ENCODE assay signal across 8 mouse cellular contexts in the genomic region with DNA sequence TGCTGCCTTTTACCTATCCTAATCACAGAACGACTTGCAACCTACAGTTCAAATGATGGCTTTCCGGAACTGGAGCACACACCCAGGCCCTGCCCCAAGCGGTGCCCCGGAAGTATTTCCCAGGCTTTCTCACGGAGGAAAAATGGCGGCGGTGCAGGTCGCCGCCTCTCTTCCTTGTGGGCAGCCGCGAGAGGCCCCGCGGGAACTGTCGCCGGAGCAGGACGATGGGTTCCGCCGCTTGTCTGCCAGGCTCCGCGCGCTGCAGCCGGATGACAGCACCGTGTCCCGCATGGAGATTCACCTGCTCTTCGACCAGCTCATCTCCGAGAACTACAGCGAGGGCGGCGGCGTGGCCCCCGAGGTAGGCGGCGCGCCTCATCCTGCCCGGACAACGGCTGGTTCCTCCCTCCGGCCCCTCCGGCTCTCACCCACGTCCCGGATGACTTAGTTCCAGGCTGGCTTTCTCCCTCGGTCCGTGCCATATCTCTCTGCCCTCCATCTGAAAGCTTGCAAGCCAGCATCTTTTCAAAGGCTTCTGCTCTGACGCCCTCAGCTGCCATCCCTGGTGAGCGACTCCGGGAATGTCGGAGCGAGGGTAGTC. TPM values are rescaled to one million over a fixed set of nuclear protein-coding genes. Genes with fewer than 3 reads are reported as not detected.
DNase-seq lines count a peak whose midpoint lies in the region; ATAC-seq and TF ChIP-seq lines count a peak whose summit lies in the region.

Heatr6 (plus strand) TSS at position 116 of the 601 bp plus-strand sequence.

- no peaks in the 10 kb centered on the region for H3K27me3 ChIP-seq in CH12.LX (replicated peaks)
- H3K27me3 ChIP-seq in forebrain, embryonic 12.5 days = peaks cover 10% of the 10 kb centered on the region; the same call in 1 of the 2 replicates
- H3K27me3 ChIP-seq in heart, postnatal 0 days (ENCODE audit: control insufficient read depth, insufficient read depth, low read length) = peaks cover 23% of the 10 kb centered on the region
- H3K27me3 ChIP-seq in liver, embryonic 16.5 days (ENCODE audit: control insufficient read depth, insufficient read depth, low read depth, low read length) = no peaks in the 10 kb centered on the region
- peaks cover 22% of the 10 kb centered on the region for H3K27me3 ChIP-seq in neural tube, embryonic 13.5 days
- no peaks in the 10 kb centered on the region for H3K27me3 ChIP-seq in testis, adult 2 months (ENCODE audit: control insufficient read depth, insufficient read depth, low read length)

- H3K4me3 ChIP-seq in CH12.LX (replicated peaks in 1 of 3; ENCODE audit: low read depth in 2 of 3, low read length in 2 of 3, poor library complexity in 1 of 3) = peak within 1 kb of the TSS; percentile 79 to 94 (median 81)
- H3K4me3 ChIP-seq in forebrain, embryonic 12.5 days (replicated peaks) = peak within 1 kb of the TSS; percentile 85
- peak within 1 kb of the TSS; percentile 51 for H3K4me3 ChIP-seq in heart, postnatal 0 days (ENCODE audit: low read depth, low read length)
- H3K4me3 ChIP-seq in liver, embryonic 16.5 days (ENCODE audit: low read depth, low read length) = peak within 1 kb of the TSS; percentile 85
- H3K4me3 ChIP-seq in neural tube, embryonic 13.5 days = peak within 1 kb of the TSS; percentile 74
- H3K4me3 ChIP-seq in testis, adult 2 months (ENCODE audit: control insufficient read depth, low read depth, low read length) = peak within 1 kb of the TSS; percentile 97

- peak within 1 kb of the TSS; percentile 98 for H3K4me2 ChIP-seq in CH12.LX (ENCODE audit: insufficient read depth, low read depth, poor library complexity, severe bottlenecking)
- H3K4me2 ChIP-seq in forebrain, embryonic 12.5 days = peak within 1 kb of the TSS; percentile 62
- peak within 1 kb of the TSS; percentile 66 for H3K4me2 ChIP-seq in heart, postnatal 0 days (ENCODE audit: low read depth, low read length)
- H3K4me2 ChIP-seq in liver, embryonic 16.5 days (ENCODE audit: low read depth, low read length) = peak within 1 kb of the TSS; percentile 77
- peak within 1 kb of the TSS; percentile 79 for H3K4me2 ChIP-seq in neural tube, embryonic 13.5 days

- no peak for TF ChIP-seq EP300 in CH12.LX (IDR thresholded peaks at IDR 0.05; ENCODE audit: low read length)
- TF ChIP-seq EP300 in heart, postnatal 0 days (IDR thresholded peaks at IDR 0.05; ENCODE audit: low read depth) = no peak

- TF ChIP-seq POLR2A in CH12.LX (IDR thresholded peaks at IDR 0.05; ENCODE audit: low read depth, low read length) = peak; percentile 93
- TF ChIP-seq POLR2A in testis, adult 2 months (IDR thresholded peaks at IDR 0.05; ENCODE audit: control insufficient read depth, low read depth, low read length) = peak; percentile 69

- peak; percentile 97 for ATAC-seq in forebrain, embryonic 12.5 days (ENCODE audit: low FRiP score)
- ATAC-seq in heart, postnatal 0 days (ENCODE audit: insufficient read depth, low read depth) = peak; percentile 99
- peak; percentile 90 for ATAC-seq in liver, embryonic 16.5 days (ENCODE audit: low read depth)
- peak; percentile 96 for ATAC-seq in neural tube, embryonic 13.5 days (ENCODE audit: low read depth)

- dilution Hi-C loops in CH12.LX (cut with MboI; ENCODE audit: extremely low pct_ligation_motif_present, extremely low pct_unique_long_range_greater_than_20kb, low sequenced_read_pairs) = no loop called here

- peaks cover 23 to 36% of the 10 kb centered on the region in 2 experiments for H3K36me3 ChIP-seq in CH12.LX (replicated peaks in 1 of 2; ENCODE audit: control insufficient read depth in 1 of 2, insufficient read depth in 1 of 2, low read length in 1 of 2)
- H3K36me3 ChIP-seq in forebrain, embryonic 12.5 days (replicated peaks) = peaks cover 28% of the 10 kb centered on the region
- H3K36me3 ChIP-seq in heart, postnatal 0 days (replicated peaks; ENCODE audit: control insufficient read depth, insufficient read depth, low read length) = peaks cover 28% of the 10 kb centered on the region
- H3K36me3 ChIP-seq in liver, embryonic 16.5 days (ENCODE audit: control insufficient read depth, insufficient read depth) = peaks cover 9% of the 10 kb centered on the region
- H3K36me3 ChIP-seq in neural tube, embryonic 13.5 days = peaks cover 30% of the 10 kb centered on the region
- H3K36me3 ChIP-seq in testis, adult 2 months (ENCODE audit: control insufficient read depth, insufficient read depth, low read length) = no peaks in the 10 kb centered on the region

- peak within 1 kb of the TSS; percentile 79 for H3K27ac ChIP-seq in CH12.LX (ENCODE audit: insufficient read depth, low read depth)
- H3K27ac ChIP-seq in forebrain, embryonic 12.5 days = peak within 1 kb of the TSS; percentile 87
- H3K27ac ChIP-seq in heart, postnatal 0 days (ENCODE audit: low read depth) = peak within 1 kb of the TSS; percentile 46
- peak within 1 kb of the TSS; percentile 44 for H3K27ac ChIP-seq in liver, embryonic 16.5 days (ENCODE audit: low read length)
- H3K27ac ChIP-seq in neural tube, embryonic 13.5 days (replicated peaks) = peak within 1 kb of the TSS; percentile 92
- H3K27ac ChIP-seq in testis, adult 2 months (ENCODE audit: control insufficient read depth, insufficient read depth, low read depth, low read length) = peak within 1 kb of the TSS; percentile 96

- peak within 1 kb of the TSS; percentile 89 for H3K9ac ChIP-seq in CH12.LX (ENCODE audit: insufficient read depth, low read depth)
- peak within 1 kb of the TSS; percentile 81 for H3K9ac ChIP-seq in forebrain, embryonic 12.5 days
- peak within 1 kb of the TSS; percentile 37 for H3K9ac ChIP-seq in heart, postnatal 0 days (replicated peaks; ENCODE audit: low read depth, low read length)
- peak within 1 kb of the TSS; percentile 77 for H3K9ac ChIP-seq in liver, embryonic 16.5 days (ENCODE audit: low read depth, low read length)
- peak within 1 kb of the TSS; percentile 93 for H3K9ac ChIP-seq in neural tube, embryonic 13.5 days

- no peak for TF ChIP-seq RAD21 in CH12.LX (IDR thresholded peaks at IDR 0.05; ENCODE audit: low read depth, low read length)

- H3K79me2 ChIP-seq in CH12.LX (replicated peaks; ENCODE audit: control insufficient read depth, extremely low read depth, insufficient read depth, poor library complexity, severe bottlenecking) = peaks cover 13% of the 10 kb centered on the region

- H3K4me1 ChIP-seq in CH12.LX (ENCODE audit: control insufficient read depth in 1 of 2, insufficient read depth in 2 of 2) = peaks cover 0 to 36% of the 10 kb centered on the region in 2 experiments; a peak in 3 of 4 replicates
- H3K4me1 ChIP-seq in forebrain, embryonic 12.5 days = peaks cover 13% of the 10 kb centered on the region
- peaks cover 8% of the 10 kb centered on the region; the same call in 1 of the 2 replicates for H3K4me1 ChIP-seq in heart, postnatal 0 days (ENCODE audit: control insufficient read depth, insufficient read depth)
- H3K4me1 ChIP-seq in liver, embryonic 16.5 days (ENCODE audit: control insufficient read depth, low read depth, low read length) = peaks cover 10% of the 10 kb centered on the region
- H3K4me1 ChIP-seq in neural tube, embryonic 13.5 days (replicated peaks) = peaks cover 24% of the 10 kb centered on the region
- H3K4me1 ChIP-seq in testis, adult 2 months (ENCODE audit: control insufficient read depth, insufficient read depth, low read length) = peaks cover 2% of the 10 kb centered on the region; the same call in 1 of the 2 replicates

- peak; percentile 96 for DNase-seq in CH12.LX (ENCODE audit: extremely low read depth)
- peak; percentile 79 for DNase-seq in c-Kit-positive CD71-positive TER-119-negative erythroid progenitor cells, embryonic 14.5 days (ENCODE audit: low read depth)
- DNase-seq in heart, postnatal 0 days (ENCODE audit: low spot score) = peak; percentile 94
- DNase-seq in kidney, postnatal 4 days = peak; percentile 93 to 96

- WGBS in forebrain, embryonic 12.5 days = under 1% methylated on average over 47 of the region's 47 CpGs
- WGBS in heart, postnatal 0 days = 0% methylated on average over 47 of the region's 47 CpGs
- WGBS in liver, embryonic 16.5 days (ENCODE audit: insufficient replicate concordance) = under 1% methylated on average over 47 of the region's 47 CpGs
- WGBS in neural tube, embryonic 13.5 days = under 1% methylated on average over 47 of the region's 47 CpGs

- TF ChIP-seq CTCF in CH12.LX (conservative IDR thresholded peaks at IDR 0.05 in 1 of 2, IDR thresholded peaks at IDR 0.05 in 1 of 2; ENCODE audit: low read depth in 2 of 2, low read length in 2 of 2) = no peak
- TF ChIP-seq CTCF in heart, postnatal 0 days (IDR thresholded peaks at IDR 0.05; ENCODE audit: low read depth) = no peak
- TF ChIP-seq CTCF in testis, adult 2 months (IDR thresholded peaks at IDR 0.05; ENCODE audit: control insufficient read depth, insufficient read depth, insufficient replicate concordance, low read depth, low read length) = no peak

- H3K9me3 ChIP-seq in CH12.LX (replicated peaks; ENCODE audit: low read length) = no peaks in the 10 kb centered on the region
- no peaks in the 10 kb centered on the region for H3K9me3 ChIP-seq in forebrain, embryonic 12.5 days
- H3K9me3 ChIP-seq in heart, postnatal 0 days (replicated peaks; ENCODE audit: control insufficient read depth, low read length) = no peaks in the 10 kb centered on the region
- no peaks in the 10 kb centered on the region; the same call in 1 of the 2 replicates for H3K9me3 ChIP-seq in liver, embryonic 16.5 days (replicated peaks; ENCODE audit: control insufficient read depth, low read length)
- no peaks in the 10 kb centered on the region for H3K9me3 ChIP-seq in neural tube, embryonic 13.5 days

- in situ Hi-C loops in CH12.LX (cut with MboI; ENCODE audit: low pct_ligation_motif_present, low pct_unique_long_range_greater_than_20kb, low sequenced_read_pairs) = no loop called here

TF ChIP-seq in CH12.LX, 34 proteins besides CTCF, POLR2A, EP300 and RAD21 (continues in another document):
- TF ChIP-seq IRF4 (IDR thresholded peaks at IDR 0.05; ENCODE audit: low read depth, low read length) = peak; percentile 27; the same call in 1 of the 2 replicates
- TF ChIP-seq MAZ (IDR thresholded peaks at IDR 0.05; ENCODE audit: low read depth, low read length) = peak; percentile 75
- peak; percentile 95 for TF ChIP-seq TCF12 (IDR thresholded peaks at IDR 0.05; ENCODE audit: low read depth, low read length)
- no peak for TF ChIP-seq JUN (IDR thresholded peaks at IDR 0.05; ENCODE audit: insufficient read depth, low read depth, low read length)
- peak; percentile 81 for TF ChIP-seq MAX (IDR thresholded peaks at IDR 0.05; ENCODE audit: low read length)

RNA-seq across cellular contexts. Expression of gene Heatr6, which starts in this region (rescaled TPM):
- total RNA-seq in CH12.LX (2012; rRNA removed) (17.6 and 18.3 TPM in 2 replicates), CH12.LX (2014; rRNA removed) (14.9 and 17.4 TPM in 2 replicates)
- polyA plus RNA-seq in CH12.LX (2012; ENCODE audit: insufficient read length, low read depth) = 21.0 and 24.4 TPM in 2 replicates
- polyA plus RNA-seq in forebrain, embryonic 12.5 days (2016; fragmentation: Nextera tagmentation; extraction: Ambion mirVana) = 33.5 and 34.9 TPM in 2 replicates
- total RNA-seq in heart, postnatal 0 days (2014; rRNA removed; ENCODE audit: low replicate concordance) = 10.2 and 15.1 TPM in 2 replicates
- 8.9 and 9.6 TPM in 2 replicates for polyA plus RNA-seq in heart, postnatal 0 days (2015; fragmentation: Nextera tagmentation; extraction: Ambion mirVana)
- polyA plus RNA-seq in liver, embryonic 16.5 days (2015; fragmentation: Nextera tagmentation; extraction: Ambion mirVana) = 5.6 and 7.2 TPM in 2 replicates
- polyA plus RNA-seq in neural tube, embryonic 13.5 days (2015; fragmentation: Nextera tagmentation; extraction: Ambion mirVana) = 32.7 and 35.5 TPM in 2 replicates
- 6.1 TPM in 2 replicates for polyA plus RNA-seq in testis, adult 2 months (2012; rRNA removed)

Comparison
In these comparisons a context has a peak if more than half of its experiments do, and no peak if none do; other contexts are left out.
1. Peak in every context shown above with its lines: DNase-seq, ATAC-seq, H3K4me3 ChIP-seq and H3K27ac ChIP-seq.
2. H3K27ac ChIP-seq: peak in every context shown above with its lines; median percentile 96 in testis, adult 2 months; 92 in neural tube, embryonic 13.5 days; 87 in forebrain, embryonic 12.5 days; 79 in CH12.LX; 46 in heart, postnatal 0 days; 44 in liver, embryonic 16.5 days.
3. H3K9ac ChIP-seq: peak in every context shown above with its lines; median percentile 93 in neural tube, embryonic 13.5 days; 89 in CH12.LX; 81 in forebrain, embryonic 12.5 days; 77 in liver, embryonic 16.5 days; 37 in heart, postnatal 0 days.